16 mouse cellular contexts compared by ENCODE assay signal in the genomic region with DNA sequence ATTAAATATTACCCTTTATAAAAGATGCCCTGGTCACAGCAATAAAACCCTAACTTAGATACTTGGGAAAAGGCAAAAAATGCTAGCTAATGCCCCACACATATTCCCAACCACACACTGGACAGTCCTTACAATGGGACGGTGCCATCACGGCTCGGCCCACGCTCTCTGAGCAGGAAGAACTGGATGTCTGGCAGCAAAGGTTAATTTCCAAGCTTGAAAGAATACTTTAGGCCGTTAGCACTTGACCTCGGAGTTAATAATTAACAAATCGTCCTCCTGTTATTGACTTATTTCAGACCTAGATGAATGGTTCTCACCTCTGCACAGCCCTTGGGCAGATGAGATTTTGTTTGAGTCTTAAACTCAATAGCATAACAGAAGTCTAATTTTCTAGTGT. TPM values are rescaled to one million over a fixed set of nuclear protein-coding genes. Genes with fewer than 3 reads are reported as not detected.
DNase-seq lines count a peak whose midpoint lies in the region; ATAC-seq and TF ChIP-seq lines count a peak whose summit lies in the region.
"Had no signal": no experiment of that assay in that cellular context is flagged by ENCODE, and none has a peak within 500 bp of the region (broad histone marks: within the 10 kb centered on the region; RNA-seq: fewer than 3 reads in every experiment).

No protein-coding gene starts in this region.

- H3K4me1 ChIP-seq in intestine, postnatal 0 days (replicated peaks; ENCODE audit: control insufficient read depth, insufficient read depth, low read length), result peaks cover 5% of the 10 kb centered on the region; the same call in 1 of the 2 replicates
- H3K4me1 ChIP-seq in kidney, adult 2 months (ENCODE audit: control insufficient read depth, insufficient read depth, low read length), result peaks cover 7% of the 10 kb centered on the region
- H3K4me1 ChIP-seq in stomach, embryonic 15.5 days, result no peaks in the 10 kb centered on the region
- peaks cover under 1% of the 10 kb centered on the region for H3K4me1 ChIP-seq in neural tube, embryonic 15.5 days
- H3K4me1 ChIP-seq: midbrain, embryonic 15.5 days had no signal

- no peak overlapping the region for H3K27ac ChIP-seq in intestine, postnatal 0 days (ENCODE audit: low read depth, low read length)
- peak overlapping the region; percentile 12; the same call in 1 of the 2 replicates for H3K27ac ChIP-seq in kidney, adult 2 months (ENCODE audit: insufficient read depth, low read depth, low read length)
- H3K27ac ChIP-seq in stomach, embryonic 15.5 days, result no peak overlapping the region; the same call in 1 of the 2 replicates
- H3K27ac ChIP-seq in neural tube, embryonic 15.5 days (replicated peaks), result no peak overlapping the region
- H3K27ac ChIP-seq: embryonic facial prominence, embryonic 13.5 days; hindbrain, embryonic 13.5 days; left cerebral cortex, adult 2 months; limb, embryonic 12.5 days; lung, embryonic 15.5 days; midbrain, embryonic 15.5 days had no signal

- no peaks in the 10 kb centered on the region for H3K9me3 ChIP-seq in intestine, postnatal 0 days (ENCODE audit: control insufficient read depth)
- H3K9me3 ChIP-seq in stomach, embryonic 15.5 days, result no peaks in the 10 kb centered on the region
- no peaks in the 10 kb centered on the region for H3K9me3 ChIP-seq in neural tube, embryonic 15.5 days (replicated peaks)
- H3K9me3 ChIP-seq: embryonic facial prominence, embryonic 13.5 days; hindbrain, embryonic 13.5 days; limb, embryonic 12.5 days; lung, embryonic 15.5 days; midbrain, embryonic 15.5 days had no signal

- no peak overlapping the region for H3K9ac ChIP-seq in intestine, postnatal 0 days (ENCODE audit: low read depth, low read length)
- H3K9ac ChIP-seq in stomach, embryonic 15.5 days, result no peak overlapping the region
- H3K9ac ChIP-seq in neural tube, embryonic 15.5 days (replicated peaks), result no peak overlapping the region
- H3K9ac ChIP-seq: embryonic facial prominence, embryonic 13.5 days; hindbrain, embryonic 13.5 days; limb, embryonic 12.5 days; lung, embryonic 15.5 days; midbrain, embryonic 15.5 days had no signal

- H3K4me2 ChIP-seq in intestine, postnatal 0 days (replicated peaks; ENCODE audit: low read depth), result no peak overlapping the region
- no peak overlapping the region for H3K4me2 ChIP-seq in stomach, embryonic 15.5 days
- H3K4me2 ChIP-seq in neural tube, embryonic 15.5 days, result no peak overlapping the region
- H3K4me2 ChIP-seq: embryonic facial prominence, embryonic 13.5 days; hindbrain, embryonic 13.5 days; limb, embryonic 12.5 days; lung, embryonic 15.5 days; midbrain, embryonic 15.5 days had no signal

- TF ChIP-seq POLR2A in kidney, adult 2 months (IDR thresholded peaks at IDR 0.05; ENCODE audit: low read depth, low read length), result no peak

- 50% methylated on average over 7 of the region's 7 CpGs for WGBS in intestine, postnatal 0 days
- 27% methylated on average over 7 of the region's 7 CpGs for WGBS in kidney, adult 2 months
- 78% methylated on average over 7 of the region's 7 CpGs for WGBS in stomach, embryonic 15.5 days
- WGBS in neural tube, embryonic 15.5 days, result 74% methylated on average over 7 of the region's 7 CpGs

- peak; percentile 66; the same call in 1 of the 2 replicates for ATAC-seq in intestine, postnatal 0 days
- ATAC-seq in stomach, embryonic 15.5 days (ENCODE audit: insufficient read depth, low FRiP score, low read depth), result peak; percentile 53; the same call in 1 of the 2 replicates
- ATAC-seq in neural tube, embryonic 15.5 days (ENCODE audit: low FRiP score), result no peak
- ATAC-seq: midbrain, embryonic 15.5 days had no signal

- peak; percentile 90 for DNase-seq in kidney, adult 2 months
- DNase-seq in kidney, postnatal 14 days, result peak; percentile 66
- DNase-seq in adrenal gland, adult 8-10 months, result no peak
- DNase-seq in frontal cortex, postnatal 10 days (ENCODE audit: low spot score in 2 of 2), result no peak
- DNase-seq: adrenal gland, postnatal 36 days; cerebellum, adult 8-10 months; gastrocnemius, postnatal 10 days had no signal

- TF ChIP-seq CTCF in intestine, postnatal 0 days (IDR thresholded peaks at IDR 0.05; ENCODE audit: low read depth), result no peak
- TF ChIP-seq CTCF in kidney, adult 2 months (conservative IDR thresholded peaks at IDR 0.05; ENCODE audit: insufficient read depth, insufficient read length, low read depth, low read length), result no peak

- H3K36me3 ChIP-seq in intestine, postnatal 0 days (ENCODE audit: control insufficient read depth, insufficient read depth), result no peaks in the 10 kb centered on the region
- H3K36me3 ChIP-seq in kidney, adult 2 months (ENCODE audit: control insufficient read depth, insufficient read depth, low read length), result no peaks in the 10 kb centered on the region
- no peaks in the 10 kb centered on the region for H3K36me3 ChIP-seq in stomach, embryonic 15.5 days
- H3K36me3 ChIP-seq in neural tube, embryonic 15.5 days, result no peaks in the 10 kb centered on the region
- H3K36me3 ChIP-seq: embryonic facial prominence, embryonic 13.5 days; hindbrain, embryonic 13.5 days; limb, embryonic 12.5 days; lung, embryonic 15.5 days; midbrain, embryonic 15.5 days had no signal

- H3K4me3 ChIP-seq in intestine, postnatal 0 days (ENCODE audit: low read depth, low read length), result no peak overlapping the region
- H3K4me3 ChIP-seq in kidney, adult 2 months (ENCODE audit: insufficient read depth, low read depth, low read length), result no peak overlapping the region
- no peak overlapping the region for H3K4me3 ChIP-seq in stomach, embryonic 15.5 days (replicated peaks)
- no peak overlapping the region for H3K4me3 ChIP-seq in neural tube, embryonic 15.5 days (replicated peaks)
- H3K4me3 ChIP-seq: embryonic facial prominence, embryonic 13.5 days; hindbrain, embryonic 13.5 days; left cerebral cortex, adult 2 months; limb, embryonic 12.5 days; lung, embryonic 15.5 days; midbrain, embryonic 15.5 days had no signal

- H3K27me3 ChIP-seq in intestine, postnatal 0 days (replicated peaks; ENCODE audit: control insufficient read depth, insufficient read depth, low read length), result no peaks in the 10 kb centered on the region
- H3K27me3 ChIP-seq in kidney, adult 2 months (replicated peaks; ENCODE audit: control insufficient read depth, insufficient read depth, low read length), result no peaks in the 10 kb centered on the region
- H3K27me3 ChIP-seq in stomach, embryonic 15.5 days (replicated peaks), result no peaks in the 10 kb centered on the region
- H3K27me3 ChIP-seq in neural tube, embryonic 15.5 days (replicated peaks), result no peaks in the 10 kb centered on the region
- H3K27me3 ChIP-seq: embryonic facial prominence, embryonic 13.5 days; hindbrain, embryonic 13.5 days; limb, embryonic 12.5 days; lung, embryonic 15.5 days; midbrain, embryonic 15.5 days had no signal

RNA-seq across cellular contexts. Expression of a gene that starts 28.9 kb away (rescaled TPM):
- polyA plus RNA-seq in intestine, postnatal 0 days (2015; fragmentation: Nextera tagmentation; extraction: Ambion mirVana), result 24.1 and 25.2 TPM in 2 replicates
- 77.7 and 78.3 TPM in 2 replicates for polyA plus RNA-seq in kidney, adult 2 months (2012; rRNA removed)
- polyA plus RNA-seq in stomach, embryonic 15.5 days (2015; fragmentation: Nextera tagmentation; extraction: Ambion mirVana), result 21.9 and 23.4 TPM in 2 replicates
- 100 to 1,000 TPM; 155 to 228 (median 174) TPM for total RNA-seq in adrenal gland, adult 8-10 months (2022)
- 11.6 and 13.8 TPM in 2 replicates for polyA plus RNA-seq in neural tube, embryonic 15.5 days (2015; fragmentation: Nextera tagmentation; extraction: Ambion mirVana)

RNA-seq across cellular contexts. Expression of a gene that starts 37.3 kb away (rescaled TPM):
- 4.3 and 5.3 TPM in 2 replicates for polyA plus RNA-seq in intestine, postnatal 0 days (2015; fragmentation: Nextera tagmentation; extraction: Ambion mirVana)
- polyA plus RNA-seq in kidney, adult 2 months (2012; rRNA removed), result 2.5 and 3.8 TPM in 2 replicates
- polyA plus RNA-seq in stomach, embryonic 15.5 days (2015; fragmentation: Nextera tagmentation; extraction: Ambion mirVana), result 10.8 and 16.8 TPM in 2 replicates
- total RNA-seq in adrenal gland, adult 8-10 months (2022), result 1 to 10 TPM; 4.8 to 5.9 (median 5.5) TPM
- polyA plus RNA-seq in neural tube, embryonic 15.5 days (2015; fragmentation: Nextera tagmentation; extraction: Ambion mirVana), result 5.2 and 7.2 TPM in 2 replicates

Comparison
In these comparisons a context has a peak if more than half of its experiments do, and no peak if none do; other contexts are left out.
1. DNase-seq: peak in kidney, adult 2 months (single experiment) and kidney, postnatal 14 days (single experiment); none in adrenal gland, adult 8-10 months (single experiment) and frontal cortex, postnatal 10 days (0 of 2).